Comparison of ENCODE assay signal across 23 mouse cellular contexts in the genomic region with DNA sequence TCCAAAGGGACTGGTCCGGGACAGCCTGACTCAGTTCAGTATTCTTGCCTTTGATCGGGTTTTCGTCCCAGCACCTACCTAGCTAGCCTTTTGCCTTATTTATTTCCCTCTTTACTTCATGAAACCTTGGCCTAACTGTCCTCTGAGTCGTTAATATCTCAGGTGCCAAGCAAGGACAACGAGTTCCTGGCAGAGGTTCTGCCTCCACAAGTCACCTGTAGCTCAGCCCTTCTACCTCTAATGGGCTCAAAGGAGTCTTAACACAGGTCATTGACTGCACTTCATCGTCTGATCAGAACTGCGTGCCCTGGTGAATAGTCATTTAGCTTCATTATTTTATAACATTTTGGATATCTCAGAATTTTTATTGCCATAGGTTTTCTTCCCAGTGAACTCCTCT. TPM values are rescaled to one million over a fixed set of nuclear protein-coding genes. Genes with fewer than 3 reads are reported as not detected.
DNase-seq lines count a peak whose midpoint lies in the region; ATAC-seq and TF ChIP-seq lines count a peak whose summit lies in the region.
"Had no signal": no experiment of that assay in that cellular context is flagged by ENCODE, and none has a peak within 500 bp of the region (broad histone marks: within the 10 kb centered on the region; RNA-seq: fewer than 3 reads in every experiment).

No protein-coding gene starts in this region.

- no peaks in the 10 kb centered on the region for H3K36me3 ChIP-seq in heart, adult 2 months (ENCODE audit: control insufficient read depth, insufficient read depth, low read length)
- H3K36me3 ChIP-seq in heart, embryonic 16.5 days (ENCODE audit: control insufficient read depth, insufficient read depth): no peaks in the 10 kb centered on the region
- H3K36me3 ChIP-seq in lung, embryonic 14.5 days (ENCODE audit: insufficient read depth): no peaks in the 10 kb centered on the region
- H3K36me3 ChIP-seq: embryonic facial prominence, embryonic 15.5 days; hindbrain, embryonic 12.5 days had no signal

- no peaks in the 10 kb centered on the region for H3K9me3 ChIP-seq in heart, embryonic 16.5 days (replicated peaks; ENCODE audit: control insufficient read depth, low read length)
- H3K9me3 ChIP-seq in lung, embryonic 14.5 days (ENCODE audit: low read depth, low read length): no peaks in the 10 kb centered on the region
- H3K9me3 ChIP-seq: embryonic facial prominence, embryonic 15.5 days; forebrain, embryonic 10.5 days; hindbrain, embryonic 12.5 days had no signal

- no peaks in the 10 kb centered on the region for H3K79me2 ChIP-seq in heart, adult 2 months (replicated peaks; ENCODE audit: control insufficient read depth, insufficient read depth, low read length)

- peak overlapping the region; percentile 84 for H3K27ac ChIP-seq in heart, adult 2 months
- H3K27ac ChIP-seq in heart, embryonic 16.5 days (ENCODE audit: low read length): peak overlapping the region; percentile 83
- 0 out of 2 replicates have a peak overlapping the region, but pooled peaks have one; percentile 33 for H3K27ac ChIP-seq in lung, embryonic 14.5 days (ENCODE audit: low read depth)
- H3K27ac ChIP-seq: embryonic facial prominence, embryonic 15.5 days; forebrain, embryonic 10.5 days; hindbrain, embryonic 12.5 days had no signal

- no peak for TF ChIP-seq EP300 in heart, adult 2 months (IDR thresholded peaks at IDR 0.05; ENCODE audit: insufficient read depth, low read depth, low read length)

- H3K4me2 ChIP-seq in heart, embryonic 16.5 days (ENCODE audit: low read depth, low read length): peak overlapping the region; percentile 56
- no peak overlapping the region for H3K4me2 ChIP-seq in lung, embryonic 14.5 days
- H3K4me2 ChIP-seq: embryonic facial prominence, embryonic 15.5 days; hindbrain, embryonic 12.5 days had no signal

- no peak for ATAC-seq in heart, embryonic 16.5 days (replicated peaks; ENCODE audit: extremely low read depth, insufficient read depth, low FRiP score)
- ATAC-seq in lung, embryonic 14.5 days (ENCODE audit: insufficient read depth): no peak
- ATAC-seq: forebrain, embryonic 14.5 days; hindbrain, embryonic 16.5 days; inflammation-experienced regulatory T-cells, adult 6 months had no signal

- TF ChIP-seq POLR2A in heart, adult 2 months (IDR thresholded peaks at IDR 0.05; ENCODE audit: insufficient read depth, low read depth, low read length): no peak

- no peaks in the 10 kb centered on the region; the same call in 1 of the 2 replicates for H3K4me1 ChIP-seq in heart, adult 2 months (ENCODE audit: control insufficient read depth, insufficient read depth, low read length)
- H3K4me1 ChIP-seq in heart, embryonic 16.5 days (ENCODE audit: control insufficient read depth, insufficient read depth, low read length): peaks cover 5% of the 10 kb centered on the region; the same call in 1 of the 2 replicates
- H3K4me1 ChIP-seq in lung, embryonic 14.5 days (ENCODE audit: insufficient read depth): no peaks in the 10 kb centered on the region
- H3K4me1 ChIP-seq: embryonic facial prominence, embryonic 15.5 days; forebrain, embryonic 10.5 days; hindbrain, embryonic 12.5 days had no signal

- TF ChIP-seq CTCF in heart, adult 2 months (IDR thresholded peaks at IDR 0.05): no peak
- no peak for TF ChIP-seq CTCF in lung, embryonic 14.5 days (IDR thresholded peaks at IDR 0.05; ENCODE audit: low read depth)

- 68% methylated on average over 7 of the region's 7 CpGs for WGBS in heart, adult 2 months
- 64% methylated on average over 7 of the region's 7 CpGs for WGBS in heart, embryonic 16.5 days
- 76% methylated on average over 7 of the region's 7 CpGs for WGBS in lung, embryonic 14.5 days

- H3K27me3 ChIP-seq in heart, adult 2 months (ENCODE audit: control insufficient read depth, insufficient read depth, low read length): no peaks in the 10 kb centered on the region
- no peaks in the 10 kb centered on the region for H3K27me3 ChIP-seq in heart, embryonic 16.5 days (ENCODE audit: control insufficient read depth, insufficient read depth, low read length)
- no peaks in the 10 kb centered on the region for H3K27me3 ChIP-seq in lung, embryonic 14.5 days (ENCODE audit: insufficient read depth, low read length)
- H3K27me3 ChIP-seq: embryonic facial prominence, embryonic 15.5 days had no signal

- H3K4me3 ChIP-seq in heart, adult 2 months: peak overlapping the region; percentile 33; the same call in 1 of the 2 replicates
- H3K4me3 ChIP-seq in heart, embryonic 16.5 days (ENCODE audit: low read length): peak overlapping the region; percentile 28
- no peak overlapping the region for H3K4me3 ChIP-seq in lung, embryonic 14.5 days (ENCODE audit: low read depth, low read length)
- H3K4me3 ChIP-seq: embryonic facial prominence, embryonic 15.5 days; erythroblast, embryonic 14.5 days; forebrain, embryonic 10.5 days; hindbrain, embryonic 12.5 days had no signal

- DNase-seq in heart, adult 2 months: no peak
- DNase-seq in heart, postnatal 10 days: no peak
- DNase-seq in heart, postnatal 4 days: no peak
- DNase-seq in kidney, adult 8-10 months: peak; percentile 28 to 48
- DNase-seq in kidney, postnatal 10 days: no peak
- DNase-seq in lung, embryonic 14.5 days: no peak
- DNase-seq in lung, postnatal 25 days (ENCODE audit: low spot score): no peak
- DNase-seq: cerebellum, adult 11 months; cerebellum, adult 8-10 months; cerebellum, postnatal 14 days; embryo, embryonic 11 days had no signal

- intact Hi-C loops in heart, adult 2 months (cut with DNase I): no loop called here
- intact Hi-C loops in heart, postnatal 10 days (cut with DNase I): no loop called here

- peak overlapping the region; percentile 30; the same call in 1 of the 2 replicates for H3K9ac ChIP-seq in heart, adult 2 months (ENCODE audit: low read depth, low read length)
- peak overlapping the region; percentile 34 for H3K9ac ChIP-seq in heart, embryonic 16.5 days (ENCODE audit: low read length)
- no peak overlapping the region for H3K9ac ChIP-seq in lung, embryonic 14.5 days
- H3K9ac ChIP-seq: embryonic facial prominence, embryonic 15.5 days; hindbrain, embryonic 12.5 days had no signal

RNA-seq across cellular contexts. Expression of gene Asb11, which starts 2.7 kb away (rescaled TPM):
- 100 to 1,000 TPM; 120 to 232 TPM for total RNA-seq in heart, adult 2 months (2021)
- polyA plus RNA-seq in heart, adult 2 months (2012; rRNA removed): 86.4 and 166 TPM in 2 replicates
- total RNA-seq in heart, postnatal 10 days (2021): 10 to 100 TPM; 46.0 to 87.5 TPM
- polyA plus RNA-seq in heart, embryonic 16.5 days (2015; fragmentation: Nextera tagmentation; extraction: Ambion mirVana): 79.9 and 83.9 TPM in 2 replicates
- total RNA-seq in heart, postnatal 4 days (2021): 10 to 100 TPM; 21.5 to 49.7 TPM
- not detected in 2 replicates for polyA plus RNA-seq in lung, embryonic 14.5 days (2014; fragmentation: Nextera tagmentation; extraction: Ambion mirVana)
- total RNA-seq: common myeloid progenitor, adult 5-6 weeks had no signal
- polyA plus RNA-seq: brain, embryonic 14.5 days; C2C12; embryonic facial prominence, embryonic 11.5 days; embryonic facial prominence, embryonic 15.5 days; erythroblast, embryonic 14.5 days; forebrain, embryonic 10.5 days; forebrain, embryonic 14.5 days; hindbrain, embryonic 12.5 days; hindbrain, embryonic 16.5 days; inflammation-experienced regulatory T-cells, adult 6 months had no signal

RNA-seq across cellular contexts. Expression of gene Piga, which starts 19.9 kb away (rescaled TPM):
- 1 to 10 TPM; 1.5 to 2.4 TPM for total RNA-seq in heart, adult 2 months (2021)
- polyA plus RNA-seq in heart, adult 2 months (2012; rRNA removed): 1.0 and 2.1 TPM in 2 replicates
- 1 to 10 TPM; 2.6 to 3.1 TPM for total RNA-seq in heart, postnatal 10 days (2021)
- 8.2 and 8.6 TPM in 2 replicates for polyA plus RNA-seq in heart, embryonic 16.5 days (2015; fragmentation: Nextera tagmentation; extraction: Ambion mirVana)
- 1 to 10 TPM; 4.8 to 5.1 TPM for total RNA-seq in heart, postnatal 4 days (2021)
- 21.3 and 23.3 TPM in 2 replicates for polyA plus RNA-seq in lung, embryonic 14.5 days (2014; fragmentation: Nextera tagmentation; extraction: Ambion mirVana)

Comparison
In these comparisons a context has a peak if more than half of its experiments do, and no peak if none do; other contexts are left out.
1. DNase-seq: peak in kidney, adult 8-10 months (2 of 2); none in heart, adult 2 months (0 of 2), heart, postnatal 10 days (0 of 2), heart, postnatal 4 days (single experiment), kidney, postnatal 10 days (single experiment), lung, embryonic 14.5 days (single experiment) and lung, postnatal 25 days (single experiment).
2. H3K27ac ChIP-seq: peak in every context shown above with its lines; median percentile 84 in heart, adult 2 months; 83 in heart, embryonic 16.5 days; 33 in lung, embryonic 14.5 days.